Mouse (Mus musculus) induced T-regulatory cell, adult 2 months (primary cell): ENCODE results near the gene Carhsp1.

ENCODE experiments used
- DNase-seq: peaks from one replicate; pipeline ENCODE4 v3.0.0-alpha.2; 2012; ENCODE audit warnings: low read depth

Gene Carhsp1

DNA sequence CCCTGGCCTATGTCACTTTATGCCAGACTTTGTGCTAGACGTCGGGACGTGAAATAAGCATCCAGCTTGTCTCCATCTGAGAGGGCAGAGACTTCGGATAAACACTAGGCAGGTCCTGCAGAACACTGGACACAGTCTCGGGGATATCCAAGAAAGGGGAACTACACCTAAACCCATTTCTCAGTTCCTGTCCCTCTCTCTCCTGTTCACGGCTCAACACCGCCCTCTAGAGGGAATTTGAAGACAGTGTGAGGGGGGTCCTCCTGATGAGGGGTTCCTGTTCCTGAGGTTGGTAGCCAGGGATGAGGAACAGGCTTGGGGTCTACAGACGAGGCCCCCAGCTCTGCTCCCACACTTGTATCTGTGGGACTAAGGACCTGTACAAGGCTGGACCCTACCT, 2.2 kb upstream of the Carhsp1 start:
- peak; percentile 93 for DNase-seq

GRCm38 (mm10) chr16:8673343-8673742, 1.4 kb upstream of the Carhsp1 start:
- DNase-seq, result no peak

- DNase-seq, result no peak
Measured at GRCm38 (mm10) chr16:8672811-8673210, 856 bp upstream of the Carhsp1 start.

- DNase-seq, result no peak
Measured at GRCm38 (mm10) chr16:8672350-8672687, 364 bp upstream of the Carhsp1 start.

- DNase-seq, result no peak
Measured at GRCm38 (mm10) chr16:8670041-8671035, 1.6 kb downstream of the Carhsp1 start.

DNA sequence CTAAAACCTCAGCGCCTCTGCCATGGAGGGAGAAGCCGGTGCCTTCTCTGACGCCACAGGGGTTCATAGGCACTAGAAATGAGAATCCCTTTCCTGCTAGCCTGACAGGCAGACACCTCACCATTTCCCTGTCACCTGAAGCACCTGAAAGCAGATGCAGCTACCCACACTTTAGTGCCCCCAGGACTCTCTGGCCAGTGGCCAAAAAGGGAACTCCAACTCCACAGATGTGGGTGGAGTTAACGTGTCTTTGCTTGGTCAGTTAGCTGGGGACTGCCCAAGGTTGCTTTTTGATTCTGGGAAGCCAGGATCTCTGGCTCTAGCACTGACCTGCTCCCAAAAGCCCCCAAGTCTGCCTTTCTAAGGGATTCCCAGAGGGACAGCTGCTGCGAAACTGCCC, 2.5 kb downstream of the Carhsp1 start:
- DNase-seq, result no peak

GRCm38 (mm10) chr16:8668386-8668785, 3.6 kb downstream of the Carhsp1 start:
- DNase-seq, result no peak

DNA sequence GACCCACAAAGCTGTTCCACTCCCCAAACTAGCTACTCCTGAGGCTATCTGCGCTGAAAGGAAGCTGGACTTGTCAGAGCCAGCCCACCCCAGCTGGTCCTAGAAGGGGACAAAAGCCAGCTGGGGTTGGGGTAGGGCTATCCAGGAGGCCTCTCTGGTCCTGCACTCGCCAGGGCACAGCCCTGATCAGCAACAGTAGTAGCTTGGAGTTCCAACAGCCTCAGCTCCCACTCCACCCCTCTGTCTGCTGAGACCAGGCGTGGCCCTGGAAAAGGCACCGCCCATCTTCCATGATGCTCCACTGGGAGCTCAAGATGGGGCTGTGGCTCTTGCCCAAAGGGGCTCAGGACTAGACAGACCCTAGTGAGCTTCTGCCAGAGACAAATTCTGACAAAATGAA, 4.1 kb downstream of the Carhsp1 start:
- no peak for DNase-seq

DNA sequence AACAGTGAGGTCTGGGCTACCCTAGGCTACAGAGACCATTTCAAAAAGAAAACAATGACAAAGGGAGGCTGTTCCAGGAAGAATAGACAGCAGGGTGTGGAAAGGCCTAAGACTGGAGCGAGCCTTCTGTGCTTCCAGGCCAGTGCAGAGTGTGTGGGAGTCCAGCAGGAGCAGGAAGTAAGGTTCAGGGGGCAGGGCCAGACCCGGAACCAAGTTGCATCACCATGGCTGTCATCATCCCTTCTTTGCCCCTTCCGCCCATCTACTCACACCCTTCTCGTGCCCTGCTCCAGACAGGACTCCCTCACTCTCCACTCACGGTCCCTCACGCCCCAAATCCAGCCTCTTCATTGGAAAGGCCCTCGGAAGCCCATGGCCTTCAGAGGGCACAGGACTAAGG, 4.7 kb downstream of the Carhsp1 start:
- no peak for DNase-seq

- no peak for DNase-seq
Measured at GRCm38 (mm10) chr16:8666452-8666851, 5.5 kb downstream of the Carhsp1 start.

DNA sequence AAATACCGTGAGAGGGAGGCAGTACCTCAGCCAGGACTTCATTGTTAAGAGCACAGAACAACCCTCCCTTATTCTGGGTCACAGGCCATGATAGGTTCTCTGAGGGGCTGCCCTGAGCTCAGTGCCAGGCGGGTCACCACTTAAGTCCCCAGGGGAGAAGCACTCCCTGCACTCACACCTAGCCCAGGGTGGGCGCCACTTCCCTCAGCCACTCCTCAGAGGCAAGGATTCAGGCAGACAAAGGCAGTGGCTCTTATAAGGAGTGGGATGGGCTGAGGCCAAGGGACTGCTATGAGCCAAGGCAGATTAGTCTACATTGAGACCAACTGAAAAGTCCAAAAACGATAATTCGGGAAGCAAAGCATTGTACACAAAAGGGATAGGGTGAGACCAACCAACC, 6.6 kb downstream of the Carhsp1 start:
- no peak for DNase-seq

GRCm38 (mm10) chr16:8663606-8664539, 8.1 kb downstream of the Carhsp1 start:
- no peak for DNase-seq

DNA sequence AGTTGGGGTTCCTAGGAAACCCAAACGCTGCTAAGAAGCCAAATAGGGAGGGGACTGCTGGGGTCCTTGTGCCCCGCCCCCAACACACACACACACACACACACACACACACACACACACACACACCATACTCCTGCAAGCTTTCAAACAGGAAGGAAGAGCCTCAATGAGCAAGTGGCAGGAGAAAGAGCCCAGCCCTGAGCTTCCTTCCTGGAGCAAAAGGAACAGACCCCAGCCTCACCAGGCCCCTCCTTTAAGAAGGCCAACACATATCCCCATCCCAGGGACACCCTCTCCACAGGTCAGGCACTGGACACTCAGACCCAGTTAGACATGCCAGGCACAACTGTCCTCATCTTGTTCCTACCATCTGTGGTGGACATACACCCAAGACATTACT, 8.9 kb downstream of the Carhsp1 start:
- no peak for DNase-seq

GRCm38 (mm10) chr16:8658764-8659163, 13.2 kb downstream of the Carhsp1 start:
- DNase-seq, result no peak

DNA sequence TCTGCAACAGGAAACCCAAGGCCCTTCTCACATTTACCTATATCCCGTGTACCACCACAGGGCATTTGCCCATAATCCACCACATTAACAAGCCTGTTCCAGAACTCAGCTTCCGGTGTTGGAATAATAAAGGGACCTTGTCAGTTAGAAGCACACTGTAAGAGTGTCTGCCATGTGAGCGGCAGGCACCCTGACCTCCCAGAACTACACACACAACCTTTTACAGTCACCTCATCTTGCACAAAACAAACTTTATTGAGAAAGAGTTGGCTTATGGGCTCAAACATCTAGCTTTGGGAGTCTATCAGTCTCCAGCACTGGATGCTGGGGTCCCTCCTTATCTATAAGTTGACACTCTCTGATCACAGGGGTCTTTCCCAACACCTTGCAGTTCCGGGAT, 13.6 kb downstream of the Carhsp1 start:
- DNase-seq, result no peak

DNA sequence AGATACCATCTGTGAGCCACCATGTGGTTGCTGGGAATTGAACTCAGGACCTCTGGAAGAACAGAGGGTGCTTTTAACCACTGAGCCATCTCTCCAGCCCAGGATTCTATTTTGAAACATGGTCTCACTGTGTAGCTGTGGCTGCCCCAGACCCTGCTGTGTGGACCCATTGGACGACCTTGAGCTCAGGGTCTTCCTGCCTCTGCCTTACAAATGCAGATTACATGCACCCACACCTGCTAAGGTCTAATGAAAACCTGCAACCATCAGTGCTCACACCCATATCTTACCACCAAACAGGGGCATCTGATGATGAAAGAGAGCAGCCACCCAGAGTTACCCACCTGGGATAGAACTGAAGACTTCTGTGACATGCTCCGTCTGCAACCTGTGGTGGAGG, 15.7 kb downstream of the Carhsp1 start:
- DNase-seq, result no peak

DNA sequence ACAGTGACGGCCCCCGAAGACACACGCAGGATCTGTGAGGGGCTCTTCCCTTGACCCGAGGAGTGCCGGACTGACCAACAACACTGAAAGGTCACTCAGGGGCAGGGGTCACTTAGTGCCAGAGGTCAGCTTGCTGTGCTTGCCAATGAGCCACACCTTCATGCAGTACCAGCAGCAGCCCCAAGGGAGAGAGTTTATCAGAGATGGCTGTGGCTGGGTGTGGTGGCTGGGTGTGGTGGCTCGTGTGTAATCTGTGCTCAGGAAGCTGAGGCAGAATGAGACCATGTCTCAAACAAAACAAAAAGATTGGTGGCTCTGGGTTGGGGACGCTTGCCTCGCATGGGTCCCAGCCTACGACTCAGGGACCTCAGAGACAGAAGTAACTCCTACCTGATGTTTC, 16.4 kb downstream of the Carhsp1 start:
- DNase-seq, result peak; percentile 66

DNA sequence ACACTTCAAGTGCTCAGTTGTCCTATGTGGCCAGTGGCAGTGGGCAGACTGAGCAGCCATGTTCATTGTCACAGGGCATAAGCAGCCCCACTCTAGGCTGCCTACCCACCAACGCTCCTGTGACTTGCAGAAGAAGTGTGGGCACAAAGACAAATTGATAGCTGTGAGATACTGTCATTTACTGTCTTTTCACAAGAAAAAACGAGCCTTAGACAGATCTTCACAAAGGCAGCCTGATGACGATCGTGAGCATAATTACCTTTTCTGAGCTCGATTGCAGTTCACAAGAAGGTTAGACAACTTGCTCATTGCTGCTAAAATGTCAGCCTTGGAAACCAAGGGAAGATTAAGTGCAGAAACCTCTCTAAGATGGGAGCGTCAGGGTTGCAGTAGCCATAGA, 16.8 kb downstream of the Carhsp1 start:
- no peak for DNase-seq

DNA sequence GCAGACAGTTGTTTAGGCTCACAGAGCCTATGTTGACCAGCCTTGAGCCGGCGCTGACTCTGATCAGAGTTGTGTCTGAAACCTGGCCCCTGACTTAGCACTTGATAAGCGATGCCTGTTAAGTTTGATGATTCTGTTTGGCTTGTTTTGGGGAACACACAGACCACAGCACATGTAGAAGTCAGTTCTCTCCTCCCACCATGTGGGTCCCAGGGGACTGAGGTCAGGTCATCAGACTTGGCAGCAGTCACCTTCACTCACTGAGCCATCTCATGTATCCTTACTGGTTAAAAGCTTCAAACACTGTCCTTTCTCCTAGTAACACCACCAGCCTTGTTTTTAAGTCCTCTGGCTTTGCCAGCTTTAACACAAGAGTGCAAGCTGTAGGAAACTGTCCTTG, 21.9 kb downstream of the Carhsp1 start:
- DNase-seq, result no peak

GRCm38 (mm10) chr16:8645546-8645945, 26.4 kb downstream of the Carhsp1 start:
- no peak for DNase-seq

GRCm38 (mm10) chr16:8643855-8644254, 28.1 kb downstream of the Carhsp1 start:
- peak; percentile 71 for DNase-seq

- DNase-seq, result peak; percentile 69
Measured at GRCm38 (mm10) chr16:8639466-8640191, 32.3 kb downstream of the Carhsp1 start.
